Mouse (Mus musculus) erythroblast, embryonic 14.5 days (primary cell): ENCODE data around the gene Gm20479.

Source experiments
- GATA1 ChIP-seq: IDR thresholded peaks from 2 replicates; pipeline ENCODE4 v1.6.1; 2012; ENCODE audit warnings: low read length, inconsistent platforms, mixed read lengths
- TAL1 ChIP-seq: IDR thresholded peaks from 3 replicates; pipeline ENCODE4 v1.6.1; 2012; ENCODE audit warnings: low read length, inconsistent platforms, mixed read lengths

DNA sequence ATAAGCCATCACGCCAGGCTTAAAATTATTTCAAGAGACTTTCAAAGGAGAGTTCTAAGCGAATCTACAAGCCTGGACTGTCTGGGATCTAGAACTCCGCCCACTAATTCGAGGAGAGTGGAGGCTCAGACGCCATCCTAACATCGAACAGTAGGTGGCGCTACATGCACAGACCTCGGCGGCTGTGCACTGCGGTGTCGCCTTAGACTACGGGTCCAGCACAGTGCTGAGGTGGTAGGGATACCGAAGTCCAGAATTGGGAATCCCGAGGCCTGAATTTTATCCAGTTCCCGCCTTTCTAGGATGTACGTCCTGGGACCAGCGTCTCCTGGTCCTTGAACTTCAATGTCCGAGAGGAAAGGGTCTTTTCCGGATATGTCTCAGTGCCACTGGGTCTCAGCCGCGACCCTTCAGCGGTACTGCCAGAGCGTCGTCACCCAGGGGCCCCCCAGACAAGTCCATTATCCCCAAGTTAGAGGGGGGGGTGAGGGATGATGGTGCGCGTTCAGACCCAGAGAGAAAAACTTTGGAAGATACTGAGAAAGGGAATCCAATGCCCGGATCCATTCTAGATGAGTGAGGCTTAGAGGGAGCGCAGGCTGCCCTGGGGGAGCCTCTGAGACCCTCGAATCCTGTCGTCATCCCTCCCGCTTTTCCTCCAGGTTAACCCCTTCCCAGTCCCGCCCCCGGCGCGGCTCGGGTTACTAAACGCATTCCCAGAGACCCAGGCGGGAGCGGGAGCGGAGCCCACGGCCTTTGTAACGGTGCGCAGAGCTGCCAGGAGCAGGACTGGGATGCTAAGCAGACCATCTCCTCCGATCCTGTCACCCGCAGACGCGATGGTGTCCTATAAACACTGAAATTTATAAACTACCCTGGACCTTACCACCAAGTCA lies 21.0 kb downstream of the Gm20479 start:
- TF ChIP-seq GATA1, result no peak
- no peak for TF ChIP-seq TAL1
